Mouse (Mus musculus): ENCODE results near the gene Shc2.

The Shc2 gene

GRCm38 (mm10) chr10:79578276-79578675, 59.4 kb downstream of the Shc2 start:
- DNase-seq, result no peak

- DNase-seq, result no peak
These were observed 60.3 kb downstream of the Shc2 start for GRCm38 (mm10) chr10:79577376-79577775.

- no peak for DNase-seq
These were observed 62.0 kb downstream of the Shc2 start for GRCm38 (mm10) chr10:79575754-79576153.

- no peak for DNase-seq
These were observed 62.9 kb downstream of the Shc2 start for GRCm38 (mm10) chr10:79574796-79575195.

- DNase-seq, result no peak
These were observed 63.4 kb downstream of the Shc2 start for GRCm38 (mm10) chr10:79574350-79574749.

- no peak for DNase-seq
These were observed 64.1 kb downstream of the Shc2 start for GRCm38 (mm10) chr10:79573611-79574010.

- no peak for DNase-seq
These were observed 66.4 kb downstream of the Shc2 start for GRCm38 (mm10) chr10:79571314-79571713.

- DNase-seq, result no peak
These were observed 67.8 kb downstream of the Shc2 start for GRCm38 (mm10) chr10:79569921-79570320.
